Mouse (Mus musculus) liver, embryonic 12.5 days (tissue): ENCODE data around the gene Wipi2. TPM values are rescaled to one million over a fixed set of nuclear protein-coding genes. Genes with fewer than 3 reads are reported as not detected.

Source experiments
- ATAC-seq: fragments of 200-750 bp; cut with Nextera tagmentation; 2 replicates; pipeline ENCODE4 v1.8.0; 2017; ENCODE audit warnings: moderate number of reproducible peaks, mild to moderate bottlenecking, moderate library complexity
- H3K27ac ChIP-seq: fragments of 300-500 bp; sonication (generic); 2 replicates; pipeline ENCODE4 v1.5.1; 2016; ENCODE audit warnings: mild to moderate bottlenecking
- H3K27me3 ChIP-seq: fragments of 300-500 bp; sonication (generic); replicated peaks from 2 replicates; pipeline ENCODE4 v1.6.1; 2016; ENCODE audit warnings: mild to moderate bottlenecking, moderate library complexity
- H3K36me3 ChIP-seq: fragments of 300-500 bp; sonication (generic); 2 replicates; pipeline ENCODE4 v1.6.1; 2016; ENCODE audit warnings: mild to moderate bottlenecking, moderate library complexity
- H3K4me1 ChIP-seq: fragments of 300-500 bp; sonication (generic); 2 replicates; pipeline ENCODE4 v1.6.1; 2016
- H3K4me2 ChIP-seq: fragments of 300-500 bp; sonication (generic); 2 replicates; pipeline ENCODE4 v1.6.1; 2016; ENCODE audit warnings: mild to moderate bottlenecking, moderate library complexity
- H3K4me3 ChIP-seq: fragments of 300-500 bp; sonication (generic); 2 replicates; pipeline ENCODE4 v1.5.1; 2016; ENCODE audit warnings: mild to moderate bottlenecking, moderate library complexity
- H3K9ac ChIP-seq: fragments of 300-500 bp; sonication (generic); 2 replicates; pipeline ENCODE4 v1.6.1; 2016; ENCODE audit warnings: mild to moderate bottlenecking, moderate library complexity
- H3K9me3 ChIP-seq: fragments of 300-500 bp; sonication (generic); replicated peaks from 2 replicates; pipeline ENCODE4 v1.6.1; 2016; ENCODE audit warnings: mild to moderate bottlenecking, moderate library complexity
- WGBS: fragments of 180-500 bp; shearing (Covaris S2); methylation state at CpG from one replicate; pipeline ENCODE4 v1.1.7; 2016; ENCODE audit not compliant: insufficient replicate concordance; 5-methylcytosine and 5-hydroxymethylcytosine counted together
- polyA plus RNA-seq: library from polyadenylated mRNA; unstranded; fragments of >200 nt; fragmentation: Nextera tagmentation; extraction: Ambion mirVana; gene quantifications from 2 replicates; pipeline ENCODE4 v1.2.1, GENCODE M21; 2016

Gene Wipi2
- polyA plus RNA-seq, 1 experiment from 2014 or later, result 50.1 TPM

- no peak overlapping the region for H3K4me3 ChIP-seq
- 58% methylated on average over 6 of the region's 6 CpGs for WGBS
- no peak overlapping the region for H3K27ac ChIP-seq
- no peak for ATAC-seq
- peaks cover 11% of the 10 kb centered on the region for H3K9me3 ChIP-seq
- H3K27me3 ChIP-seq, result peaks cover 28% of the 10 kb centered on the region; the same call in 1 of the 2 replicates
- no peaks in the 10 kb centered on the region for H3K4me1 ChIP-seq
- no peaks in the 10 kb centered on the region for H3K36me3 ChIP-seq
- no peak overlapping the region for H3K4me2 ChIP-seq
- H3K9ac ChIP-seq, result no peak overlapping the region
Measured at GRCm38 (mm10) chr5:142716056-142716455, 88.6 kb downstream of the Wipi2 start.

DNA sequence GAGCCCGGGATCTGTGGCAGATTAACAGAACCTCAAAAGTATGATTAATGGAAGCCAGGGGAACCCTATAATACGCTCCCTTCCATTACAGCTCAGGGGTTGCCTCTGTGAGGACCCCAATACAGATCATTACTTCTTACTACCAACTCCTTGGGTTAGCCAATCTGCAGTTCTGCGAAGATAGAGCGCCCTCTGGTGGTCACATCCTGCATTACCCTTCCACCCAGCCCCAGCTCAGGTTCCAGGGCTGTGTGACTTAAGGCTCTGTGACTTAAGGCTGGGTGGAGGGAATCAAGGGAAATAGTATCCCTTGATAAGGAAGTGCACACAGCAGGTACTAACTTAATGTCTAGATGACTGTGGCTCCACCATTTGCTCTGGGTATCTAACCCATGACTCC lies 90.5 kb downstream of the Wipi2 start:
- Histone ChIP-seq H3K4me3 (no peak overlapping the region), H3K27me3 (peaks cover 28% of the 10 kb centered on the region; the same call in 1 of the 2 replicates), H3K4me2 (no peak overlapping the region), H3K4me1 (no peaks in the 10 kb centered on the region), H3K9me3 (no peaks in the 10 kb centered on the region), H3K36me3 (no peaks in the 10 kb centered on the region), H3K9ac (no peak overlapping the region), H3K27ac (no peak overlapping the region)
- WGBS, result 16% methylated on average over 4 of the region's 4 CpGs
- no peak for ATAC-seq

- Histone ChIP-seq H3K4me1 (no peaks in the 10 kb centered on the region), H3K36me3 (no peaks in the 10 kb centered on the region), H3K4me3 (no peak overlapping the region), H3K27me3 (peaks cover 28% of the 10 kb centered on the region; the same call in 1 of the 2 replicates), H3K9ac (no peak overlapping the region), H3K4me2 (no peak overlapping the region), H3K27ac (no peak overlapping the region), H3K9me3 (no peaks in the 10 kb centered on the region)
- WGBS, result 49% methylated on average over 25 of the region's 25 CpGs
- ATAC-seq, result no peak
Measured at GRCm38 (mm10) chr5:142718486-142718885, 91.0 kb downstream of the Wipi2 start.

DNA sequence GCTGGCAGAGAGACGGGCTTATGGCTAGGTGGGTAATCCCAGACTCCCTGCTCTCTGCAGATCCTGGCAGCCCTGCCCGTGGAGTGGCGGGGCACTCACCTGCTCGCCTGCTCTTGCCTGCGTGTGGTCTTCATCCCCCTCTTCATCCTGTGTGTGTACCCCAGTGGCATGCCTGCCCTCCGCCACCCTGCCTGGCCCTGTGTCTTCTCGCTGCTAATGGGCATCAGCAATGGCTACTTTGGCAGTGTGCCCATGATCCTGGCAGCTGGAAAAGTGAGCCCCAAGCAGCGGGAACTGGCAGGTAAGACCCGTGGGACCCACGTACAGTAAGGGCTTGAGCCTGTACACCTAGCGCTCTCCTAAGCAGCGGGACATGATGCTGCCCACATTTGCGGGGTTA lies 92.4 kb downstream of the Wipi2 start:
- Histone ChIP-seq H3K9me3 (no peaks in the 10 kb centered on the region), H3K36me3 (no peaks in the 10 kb centered on the region), H3K4me2 (no peak overlapping the region), H3K4me1 (peaks cover 4% of the 10 kb centered on the region), H3K4me3 (no peak overlapping the region), H3K9ac (no peak overlapping the region), H3K27me3 (peaks cover 28% of the 10 kb centered on the region; the same call in 1 of the 2 replicates), H3K27ac (no peak overlapping the region)
- no peak for ATAC-seq
- WGBS, result 72% methylated on average over 13 of the region's 13 CpGs

Other genes with a start within 250 kb of the Wipi2 start
- 3.1 and 4.1 TPM in 2 replicates for gene Foxk1, start 226.2 kb upstream of the Wipi2 start, polyA plus RNA-seq
- gene Ap5z1, start 163.8 kb upstream of the Wipi2 start, polyA plus RNA-seq, result 6.8 and 7.4 TPM in 2 replicates
- 0.05 TPM in 1 of 2 replicates, not detected in the other for gene Papolb, start 97.6 kb upstream of the Wipi2 start, polyA plus RNA-seq
- gene Radil, start 76.6 kb upstream of the Wipi2 start, polyA plus RNA-seq, result 0.43 and 0.54 TPM in 2 replicates
- 15.3 and 17.3 TPM in 2 replicates for gene Mmd2, start 18.9 kb upstream of the Wipi2 start, polyA plus RNA-seq
- 0.38 and 0.72 TPM in 2 replicates for gene Slc29a4, start 64.8 kb downstream of the Wipi2 start, polyA plus RNA-seq
- gene Tnrc18, start 190.0 kb downstream of the Wipi2 start, polyA plus RNA-seq, result 8.8 and 8.9 TPM in 2 replicates